Mouse (Mus musculus): ENCODE data around the gene Dusp27. TPM values are rescaled to one million over a fixed set of nuclear protein-coding genes. Genes with fewer than 3 reads are reported as not detected.

The Dusp27 gene
- polyA plus RNA-seq, 1 experiment from 2014 or later: 0.75 TPM

DNA sequence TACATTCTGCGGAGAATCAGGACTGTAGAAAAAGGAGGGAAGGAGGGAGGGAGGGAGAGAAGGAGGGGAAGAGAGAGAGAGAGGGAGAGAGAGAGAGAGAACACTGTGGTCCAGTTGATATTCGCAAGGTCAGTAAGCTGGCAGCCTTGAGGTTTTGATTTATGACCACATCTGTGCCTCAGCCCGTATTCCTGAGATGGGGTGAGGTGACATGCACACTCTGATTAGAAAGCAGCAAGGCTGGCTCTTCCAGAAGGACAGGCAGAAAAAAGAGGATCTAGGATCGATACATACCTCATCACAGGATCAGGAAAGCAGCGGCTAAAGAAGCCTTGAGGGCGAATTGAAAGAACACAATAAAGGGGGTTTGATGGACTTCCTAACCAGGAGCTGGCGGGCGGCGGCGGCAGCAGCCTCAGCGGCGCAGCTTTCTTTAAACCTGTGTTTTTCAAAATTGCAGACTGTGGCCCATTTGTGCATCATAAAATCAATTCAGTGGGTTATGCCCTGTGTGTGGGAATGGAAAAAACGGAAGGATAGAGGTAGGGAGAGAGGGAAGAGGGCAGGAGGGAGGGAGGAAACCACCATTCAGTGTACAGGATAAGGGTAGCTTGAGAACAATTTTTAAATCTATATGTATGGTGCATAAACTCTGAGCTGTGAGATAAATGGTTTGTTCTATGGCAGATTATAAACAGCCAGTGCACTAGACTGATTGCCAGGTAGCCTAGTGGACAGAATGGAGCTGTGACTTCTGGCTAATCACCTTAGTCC, 9.7 kb downstream of the Dusp27 start:
- H3K4me2 ChIP-seq (replicated peaks; ENCODE audit: low read depth, low read length): no peak overlapping the region
- H3K9ac ChIP-seq (replicated peaks; ENCODE audit: low read depth): no peak overlapping the region
- H3K36me3 ChIP-seq (ENCODE audit: insufficient read depth, low read length): no peaks in the 10 kb centered on the region
- ATAC-seq (no peak), DNase-seq (ENCODE audit: low spot score) (no peak)
- no peaks in the 10 kb centered on the region for H3K4me1 ChIP-seq (ENCODE audit: insufficient read depth, low read depth, low read length)
- H3K4me3 ChIP-seq (ENCODE audit: low read depth, low read length): no peak overlapping the region
- no peaks in the 10 kb centered on the region for H3K9me3 ChIP-seq (ENCODE audit: low read length)
- no peaks in the 10 kb centered on the region for H3K27me3 ChIP-seq (replicated peaks; ENCODE audit: insufficient read depth, low read length)
- no peak for TF ChIP-seq CTCF (IDR thresholded peaks at IDR 0.05)
- TF ChIP-seq EP300 (IDR thresholded peaks at IDR 0.05): no peak
- no peak overlapping the region for H3K27ac ChIP-seq (ENCODE audit: low read length)
- WGBS: 74% methylated on average over 13 of the region's 13 CpGs

DNA sequence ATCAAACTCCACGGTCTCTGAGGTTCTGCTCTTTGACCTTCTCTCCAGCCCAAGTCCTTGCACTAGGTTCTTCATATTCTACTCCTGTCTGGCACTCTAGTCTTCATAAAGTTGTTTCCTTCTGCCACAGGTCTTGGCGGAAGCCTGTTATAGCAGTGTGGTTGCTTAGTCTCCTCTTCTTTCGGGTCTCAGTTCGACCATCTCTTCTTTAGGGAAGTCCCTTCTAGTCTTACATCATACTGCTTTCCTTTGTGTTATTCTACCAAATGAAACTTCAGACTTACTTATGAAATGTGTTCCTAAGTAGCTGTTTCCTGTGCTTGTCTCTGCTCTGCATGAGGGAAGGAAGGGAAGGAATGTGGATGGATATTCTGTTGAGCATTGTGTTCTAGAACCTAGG, 12.0 kb downstream of the Dusp27 start:
- no peak overlapping the region for H3K4me3 ChIP-seq (ENCODE audit: low read depth, low read length)
- no peak overlapping the region for H3K4me2 ChIP-seq (replicated peaks; ENCODE audit: low read depth, low read length)
- TF ChIP-seq EP300 (IDR thresholded peaks at IDR 0.05) (no peak), CTCF (IDR thresholded peaks at IDR 0.05) (no peak)
- H3K4me1 ChIP-seq (ENCODE audit: insufficient read depth, low read depth, low read length): no peaks in the 10 kb centered on the region
- H3K36me3 ChIP-seq (ENCODE audit: insufficient read depth, low read length): no peaks in the 10 kb centered on the region
- ATAC-seq (no peak), DNase-seq (ENCODE audit: low spot score) (no peak)
- WGBS: 88% methylated on average over 4 of the region's 4 CpGs
- H3K27me3 ChIP-seq (replicated peaks; ENCODE audit: insufficient read depth, low read length): no peaks in the 10 kb centered on the region
- no peak overlapping the region for H3K27ac ChIP-seq (ENCODE audit: low read length)
- no peak overlapping the region for H3K9ac ChIP-seq (replicated peaks; ENCODE audit: low read depth)
- H3K9me3 ChIP-seq (ENCODE audit: low read length): no peaks in the 10 kb centered on the region

DNA sequence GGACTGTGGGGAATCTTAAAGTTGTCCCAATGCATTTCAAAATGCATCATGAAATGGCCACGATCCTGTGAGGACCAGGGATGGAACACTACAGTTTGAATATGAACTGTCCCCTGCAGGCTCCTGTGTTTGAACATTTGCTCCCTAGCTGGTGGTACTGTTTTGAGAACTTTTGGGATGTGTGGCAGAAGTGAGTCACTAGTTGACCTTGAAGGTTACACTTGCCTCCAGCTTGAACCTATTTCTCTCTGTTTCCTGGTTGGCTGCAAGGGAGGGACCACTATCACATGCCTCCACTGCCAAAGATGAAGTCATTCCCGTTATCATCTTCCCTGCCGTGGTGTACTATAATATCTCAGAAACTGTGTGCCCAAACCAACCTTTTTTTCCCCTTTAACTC, 12.7 kb downstream of the Dusp27 start:
- no peak overlapping the region for H3K4me2 ChIP-seq (replicated peaks; ENCODE audit: low read depth, low read length)
- WGBS: 82% methylated on average over 3 of the region's 3 CpGs
- H3K27me3 ChIP-seq (replicated peaks; ENCODE audit: insufficient read depth, low read length): no peaks in the 10 kb centered on the region
- H3K27ac ChIP-seq (ENCODE audit: low read length): no peak overlapping the region
- no peaks in the 10 kb centered on the region for H3K36me3 ChIP-seq (ENCODE audit: insufficient read depth, low read length)
- H3K4me3 ChIP-seq (ENCODE audit: low read depth, low read length): no peak overlapping the region
- no peak for DNase-seq (ENCODE audit: low spot score)
- no peak for ATAC-seq
- H3K9me3 ChIP-seq (ENCODE audit: low read length): no peaks in the 10 kb centered on the region
- no peak overlapping the region for H3K9ac ChIP-seq (replicated peaks; ENCODE audit: low read depth)
- H3K4me1 ChIP-seq (ENCODE audit: insufficient read depth, low read depth, low read length): no peaks in the 10 kb centered on the region
- TF ChIP-seq CTCF (IDR thresholded peaks at IDR 0.05) (no peak), EP300 (IDR thresholded peaks at IDR 0.05) (no peak)

DNA sequence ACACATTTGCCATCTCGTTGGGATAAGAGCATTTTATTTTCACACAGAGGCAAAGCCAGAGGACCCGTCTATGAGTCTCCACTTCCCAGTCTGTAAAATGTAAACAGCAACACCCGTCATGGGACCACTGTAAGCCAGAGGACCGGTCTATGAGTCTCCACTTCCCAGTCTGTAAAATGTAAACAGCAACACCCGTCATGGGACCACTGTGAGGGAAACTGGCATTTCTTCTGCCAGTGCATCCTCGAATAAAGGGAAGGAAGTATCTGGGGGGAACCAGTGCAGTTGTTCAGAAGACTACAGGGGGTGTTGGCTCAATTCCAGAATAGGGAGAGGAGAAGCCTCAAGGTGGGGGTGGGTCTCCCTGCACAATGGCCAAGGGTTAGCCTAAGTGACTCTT, 22.3 kb downstream of the Dusp27 start:
- DNase-seq (ENCODE audit: low spot score) (no peak), ATAC-seq (no peak)
- Histone ChIP-seq H3K36me3 (ENCODE audit: insufficient read depth, low read length) (no peaks in the 10 kb centered on the region), H3K9me3 (ENCODE audit: low read length) (no peaks in the 10 kb centered on the region), H3K4me2 (replicated peaks; ENCODE audit: low read depth, low read length) (no peak overlapping the region), H3K4me3 (ENCODE audit: low read depth, low read length) (no peak overlapping the region), H3K4me1 (ENCODE audit: insufficient read depth, low read depth, low read length) (no peaks in the 10 kb centered on the region), H3K27me3 (replicated peaks; ENCODE audit: insufficient read depth, low read length) (no peaks in the 10 kb centered on the region), H3K9ac (replicated peaks; ENCODE audit: low read depth) (no peak overlapping the region), H3K27ac (ENCODE audit: low read length) (no peak overlapping the region)
- TF ChIP-seq CTCF (IDR thresholded peaks at IDR 0.05) (no peak), EP300 (IDR thresholded peaks at IDR 0.05) (no peak)
- 34% methylated on average over 6 of the region's 6 CpGs for WGBS

DNA sequence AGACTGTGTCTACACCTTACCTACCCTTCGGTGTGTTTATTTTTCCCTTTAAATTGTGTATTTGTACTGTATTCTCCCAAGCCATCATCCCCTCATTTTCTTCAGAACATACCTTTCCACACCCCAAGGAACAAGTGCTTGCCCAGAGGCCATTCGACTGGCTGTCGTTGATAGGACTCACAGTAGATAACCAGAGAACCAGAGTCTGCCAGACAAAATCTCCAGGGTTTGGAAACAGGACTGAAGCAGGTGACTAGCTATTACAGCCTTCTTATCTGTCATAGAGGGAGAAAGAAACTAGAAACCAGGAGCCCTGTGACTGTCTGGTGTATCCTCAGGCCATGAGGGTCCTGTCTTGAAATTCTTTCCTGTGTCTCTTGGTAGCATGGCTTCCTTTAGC, 22.9 kb downstream of the Dusp27 start:
- H3K4me3 ChIP-seq (ENCODE audit: low read depth, low read length): no peak overlapping the region
- TF ChIP-seq EP300 (IDR thresholded peaks at IDR 0.05) (no peak), CTCF (IDR thresholded peaks at IDR 0.05) (no peak)
- H3K36me3 ChIP-seq (ENCODE audit: insufficient read depth, low read length): no peaks in the 10 kb centered on the region
- no peaks in the 10 kb centered on the region for H3K9me3 ChIP-seq (ENCODE audit: low read length)
- H3K27ac ChIP-seq (ENCODE audit: low read length): no peak overlapping the region
- DNase-seq (ENCODE audit: low spot score) (no peak), ATAC-seq (no peak)
- H3K4me1 ChIP-seq (ENCODE audit: insufficient read depth, low read depth, low read length): no peaks in the 10 kb centered on the region
- no peak overlapping the region for H3K9ac ChIP-seq (replicated peaks; ENCODE audit: low read depth)
- H3K27me3 ChIP-seq (replicated peaks; ENCODE audit: insufficient read depth, low read length): no peaks in the 10 kb centered on the region
- 80% methylated on average over 3 of the region's 3 CpGs for whole genome bisulfite sequencing
- no peak overlapping the region for H3K4me2 ChIP-seq (replicated peaks; ENCODE audit: low read depth, low read length)

DNA sequence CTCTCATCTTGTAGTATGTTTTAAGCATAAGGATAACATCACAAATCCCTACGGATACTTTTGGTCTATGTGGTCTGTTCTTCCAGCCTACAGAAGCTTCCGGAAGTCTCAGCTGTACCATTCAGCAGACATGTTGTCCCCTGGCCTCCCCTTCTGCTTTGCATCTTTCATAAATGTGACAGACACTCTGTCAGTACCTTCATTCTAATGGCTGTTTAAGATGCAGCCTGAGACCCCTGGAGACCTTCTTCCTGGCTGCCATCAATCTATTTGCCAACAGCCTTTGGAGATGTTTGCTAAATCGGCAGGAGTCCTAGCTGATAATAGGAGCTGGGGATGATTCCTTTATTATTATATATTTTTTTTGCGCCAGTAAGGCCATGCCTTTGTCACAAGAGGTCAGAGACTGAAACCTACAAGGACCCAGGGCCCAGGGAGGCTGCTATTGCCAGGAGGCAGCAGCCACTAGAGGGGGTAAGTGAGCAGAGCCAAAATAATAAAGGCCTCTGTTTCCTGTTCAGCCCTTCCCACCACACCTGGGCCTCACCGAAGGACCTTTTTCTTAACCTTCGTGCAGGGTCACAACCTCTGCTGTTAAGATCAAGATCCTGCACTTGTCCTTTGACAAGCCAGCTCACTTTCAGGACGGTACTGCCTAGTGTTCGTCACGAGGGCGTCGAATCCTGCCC, 24.7 kb downstream of the Dusp27 start:
- Histone ChIP-seq H3K4me2 (replicated peaks; ENCODE audit: low read depth, low read length) (no peak overlapping the region), H3K4me1 (ENCODE audit: insufficient read depth, low read depth, low read length) (no peaks in the 10 kb centered on the region), H3K27me3 (replicated peaks; ENCODE audit: insufficient read depth, low read length) (no peaks in the 10 kb centered on the region), H3K27ac (ENCODE audit: low read length) (no peak overlapping the region), H3K36me3 (ENCODE audit: insufficient read depth, low read length) (no peaks in the 10 kb centered on the region), H3K4me3 (ENCODE audit: low read depth, low read length) (no peak overlapping the region), H3K9ac (replicated peaks; ENCODE audit: low read depth) (no peak overlapping the region), H3K9me3 (ENCODE audit: low read length) (no peaks in the 10 kb centered on the region)
- DNase-seq (ENCODE audit: low spot score) (peak; percentile 39), ATAC-seq (no peak; the same call in 1 of the 2 replicates)
- WGBS: 60% methylated on average over 11 of the region's 11 CpGs
- no peak for TF ChIP-seq EP300 (IDR thresholded peaks at IDR 0.05)
- TF ChIP-seq CTCF (IDR thresholded peaks at IDR 0.05): peak; percentile 68
